Mouse (Mus musculus) liver (tissue): ENCODE data around the gene Oxt.
A peak's percentile ranks its signal among the peaks of the same experiment; 100 is the strongest.
"Not testable (repeated sequence)": the region's sequence is repeated elsewhere in the genome, so short reads cannot be mapped to it uniquely, and the experiment has no call there.

ENCODE experiments used
- DNase-seq: peaks from one replicate; pipeline ENCODE4 v3.0.0-alpha.2; 2020; ENCODE audit warnings: mixed read lengths

The Oxt gene

GRCm38 (mm10) chr2:130575873-130576272, at the start of gene Oxt:
Oxt (plus strand) TSS chr2:130576173.
- no peak for DNase-seq

GRCm38 (mm10) chr2:130528457-130528856, 47.5 kb upstream of the Oxt start:
- DNase-seq, result no peak

- no peak for DNase-seq
Measured at GRCm38 (mm10) chr2:130529290-130529689, 46.7 kb upstream of the Oxt start.

GRCm38 (mm10) chr2:130529925-130530324, 46.0 kb upstream of the Oxt start:
- DNase-seq, result no peak

GRCm38 (mm10) chr2:130532201-130532600, 43.8 kb upstream of the Oxt start:
- DNase-seq, result no peak

- no peak for DNase-seq
Measured at GRCm38 (mm10) chr2:130535017-130535416, 41.0 kb upstream of the Oxt start.

- no peak for DNase-seq
Measured at GRCm38 (mm10) chr2:130536890-130537289, 39.1 kb upstream of the Oxt start.

GRCm38 (mm10) chr2:130538876-130539546, 37.0 kb upstream of the Oxt start:
- DNase-seq, result no peak

GRCm38 (mm10) chr2:130540266-130540665, 35.7 kb upstream of the Oxt start:
- no peak for DNase-seq

- peak; percentile 42 for DNase-seq
Measured at GRCm38 (mm10) chr2:130546957-130547356, 29.0 kb upstream of the Oxt start.

- no peak for DNase-seq
Measured at GRCm38 (mm10) chr2:130554841-130555240, 21.1 kb upstream of the Oxt start.

GRCm38 (mm10) chr2:130556292-130556691, 19.7 kb upstream of the Oxt start:
- no peak for DNase-seq

GRCm38 (mm10) chr2:130557462-130557861, 18.5 kb upstream of the Oxt start:
- DNase-seq, result no peak

- DNase-seq, result no peak
Measured at GRCm38 (mm10) chr2:130558015-130558414, 18.0 kb upstream of the Oxt start.

- peak; percentile 93 for DNase-seq
Measured at GRCm38 (mm10) chr2:130563212-130564055, 12.5 kb upstream of the Oxt start, which contains the start of gene Mrps26. Mrps26 (plus strand) TSS chr2:130563742.

GRCm38 (mm10) chr2:130564063-130564462, 11.9 kb upstream of the Oxt start:
- no peak for DNase-seq

- DNase-seq, result no peak
Measured at GRCm38 (mm10) chr2:130564983-130565382, 11.0 kb upstream of the Oxt start.

GRCm38 (mm10) chr2:130568921-130569320, 7.1 kb upstream of the Oxt start:
- no peak for DNase-seq

GRCm38 (mm10) chr2:130569926-130570325, 6.0 kb upstream of the Oxt start:
- DNase-seq, result no peak

- DNase-seq, result no peak
Measured at GRCm38 (mm10) chr2:130574960-130575359, 1.0 kb upstream of the Oxt start.

- not testable (repeated sequence) for DNase-seq
Measured at GRCm38 (mm10) chr2:130576564-130576963, 591 bp downstream of the Oxt start.

GRCm38 (mm10) chr2:130577021-130577420, 1.0 kb downstream of the Oxt start:
- no peak for DNase-seq

- peak; percentile 51 for DNase-seq
Measured at GRCm38 (mm10) chr2:130577632-130578031, 1.7 kb downstream of the Oxt start.

- peak; percentile 63 for DNase-seq
Measured at GRCm38 (mm10) chr2:130578148-130578547, 2.2 kb downstream of the Oxt start.
